Mouse (Mus musculus) left cerebral cortex, adult 18-20 months (tissue): ENCODE results near the gene Mrps5. TPM values are rescaled to one million over a fixed set of nuclear protein-coding genes. Genes with fewer than 3 reads are reported as not detected.

Experiments
- total RNA-seq, 2 experiments: library from RNA; stranded (reverse); gene quantifications; 2 replicates each; pipeline ENCODE4 v1.2.3; 2021

Gene Mrps5
- total RNA-seq, 2 experiments from 2014 or later = 83.1 to 91.3 TPM

Other genes with a start within 250 kb of the Mrps5 start
- gene Astl, start 248.6 kb upstream of the Mrps5 start, total RNA-seq = not detected
- gene Adra2b, start 224.0 kb upstream of the Mrps5 start, total RNA-seq = 1 to 10 TPM in 1 of 2 experiments, under 1 TPM in 1; 0.60 to 1.0 TPM
- gene Gpat2, start 162.0 kb upstream of the Mrps5 start, total RNA-seq = under 1 TPM; 0.30 to 0.49 TPM
- gene Fahd2a, start 142.7 kb upstream of the Mrps5 start, total RNA-seq = 10 to 100 TPM; 18.3 to 19.4 TPM
- 100 to 1,000 TPM; 114 to 130 TPM for gene Kcnip3, start 65.1 kb upstream of the Mrps5 start, total RNA-seq
- gene Prom2, start 45.8 kb upstream of the Mrps5 start, total RNA-seq = under 1 TPM; 0.49 to 0.53 TPM
- 1 to 10 TPM; 7.2 to 7.7 TPM for gene Zfp661, start 128 bp upstream of the Mrps5 start, total RNA-seq
- gene Mal, start 69.5 kb downstream of the Mrps5 start, total RNA-seq = 10 to 100 TPM; 33.9 to 52.2 TPM
- 1 to 10 TPM in 1 of 2 experiments, under 1 TPM in 1; 0.87 to 1.5 TPM for gene Mall, start 142.7 kb downstream of the Mrps5 start, total RNA-seq
- gene Nphp1, start 201.7 kb downstream of the Mrps5 start, total RNA-seq = 10 to 100 TPM; 13.9 to 17.6 TPM
- 10 to 100 TPM; 50.3 to 53.5 TPM for gene Mtln, start 205.3 kb downstream of the Mrps5 start, total RNA-seq
- not detected for gene Bub1, start 244.6 kb downstream of the Mrps5 start, total RNA-seq